Mouse (Mus musculus): ENCODE measurements around the gene Cox11.

The Cox11 gene

DNA sequence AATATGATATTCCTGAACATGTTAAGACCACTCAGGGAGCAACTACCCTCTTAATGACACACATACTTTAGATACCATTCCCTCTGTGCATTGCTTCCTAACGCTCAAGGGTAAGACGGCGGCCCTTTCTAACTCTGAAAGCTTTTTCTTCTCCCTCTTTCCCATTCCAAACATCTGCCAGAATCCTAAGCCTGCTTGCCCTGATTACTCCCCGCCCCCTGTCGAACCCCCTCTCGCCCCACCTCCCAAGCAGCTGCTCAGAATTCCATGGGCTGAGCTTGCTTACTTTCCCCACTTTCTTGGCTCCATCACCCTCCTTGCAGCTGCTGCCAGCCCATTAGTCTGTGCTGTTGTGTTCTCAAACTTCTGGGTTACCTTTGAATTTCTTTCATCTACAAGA is 27.2 kb downstream of the Cox11 start:
- DNase-seq, result peak; percentile 28

DNA sequence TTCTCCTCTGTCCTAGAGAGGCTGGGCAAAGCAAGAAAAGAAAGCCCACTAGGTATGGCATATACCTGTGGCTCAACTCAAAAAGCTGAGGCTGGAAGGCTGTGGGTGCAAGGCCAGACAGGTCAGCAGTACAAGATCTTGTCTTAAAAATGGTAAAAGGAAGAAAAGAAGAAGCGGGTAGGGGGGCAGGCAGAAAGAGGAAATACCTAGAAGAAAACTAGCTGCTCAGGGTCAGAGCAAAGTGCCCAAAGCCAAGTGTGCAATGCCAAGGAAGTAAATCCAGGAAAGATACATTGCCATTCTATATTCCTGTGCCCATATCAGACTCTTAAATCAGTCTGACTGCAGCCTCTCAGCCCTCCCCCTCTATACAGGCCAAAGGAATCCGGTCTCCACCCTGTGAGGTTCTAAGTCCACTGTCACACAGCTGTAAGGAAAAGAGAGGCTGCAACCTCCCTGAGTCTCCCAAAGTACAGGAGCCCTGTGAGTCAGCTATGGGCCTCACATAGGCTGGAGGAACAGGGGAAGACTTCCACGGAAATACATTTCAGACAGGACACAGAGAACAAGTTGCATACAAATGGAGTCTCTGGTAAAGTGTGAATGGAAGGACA is 28.3 kb downstream of the Cox11 start:
- DNase-seq, result no peak

DNA sequence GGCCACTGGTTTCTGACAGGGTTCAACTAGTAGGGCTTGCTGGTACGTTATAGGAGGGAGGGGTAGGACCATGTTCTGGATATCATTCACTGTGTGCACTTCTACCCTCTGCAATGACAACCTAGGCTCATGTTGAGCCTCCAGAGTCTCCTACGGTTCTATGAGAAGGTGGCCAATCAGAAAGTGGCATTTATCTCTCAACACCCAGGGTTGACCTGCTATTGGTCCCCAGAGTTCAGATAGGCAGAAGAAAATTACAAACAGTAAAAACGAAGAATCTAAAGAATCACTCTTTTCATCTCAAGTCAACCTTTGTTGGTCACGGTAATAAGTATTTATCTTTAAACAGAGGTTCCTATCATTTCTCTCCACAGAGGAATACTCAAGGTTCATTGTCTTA is 28.9 kb downstream of the Cox11 start:
- DNase-seq, result no peak

DNA sequence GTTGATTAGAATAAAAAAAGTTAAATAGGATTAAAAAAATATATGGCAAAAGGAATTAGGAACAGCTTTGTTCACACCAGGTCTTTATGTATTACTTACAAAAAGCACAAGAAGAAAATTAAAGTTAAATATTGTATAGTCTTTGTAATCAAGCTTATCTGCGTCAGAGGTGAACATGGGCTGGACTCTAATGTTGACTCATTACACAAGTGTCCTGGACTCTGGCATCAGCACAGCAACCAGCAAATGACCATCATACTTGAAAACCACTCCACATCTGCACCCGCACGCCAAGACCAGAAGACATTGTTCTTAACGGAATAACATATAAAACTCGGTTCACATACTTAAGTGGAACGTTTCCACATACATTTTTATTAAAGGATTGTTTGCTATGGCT is 29.4 kb downstream of the Cox11 start:
- no peak for DNase-seq

DNA sequence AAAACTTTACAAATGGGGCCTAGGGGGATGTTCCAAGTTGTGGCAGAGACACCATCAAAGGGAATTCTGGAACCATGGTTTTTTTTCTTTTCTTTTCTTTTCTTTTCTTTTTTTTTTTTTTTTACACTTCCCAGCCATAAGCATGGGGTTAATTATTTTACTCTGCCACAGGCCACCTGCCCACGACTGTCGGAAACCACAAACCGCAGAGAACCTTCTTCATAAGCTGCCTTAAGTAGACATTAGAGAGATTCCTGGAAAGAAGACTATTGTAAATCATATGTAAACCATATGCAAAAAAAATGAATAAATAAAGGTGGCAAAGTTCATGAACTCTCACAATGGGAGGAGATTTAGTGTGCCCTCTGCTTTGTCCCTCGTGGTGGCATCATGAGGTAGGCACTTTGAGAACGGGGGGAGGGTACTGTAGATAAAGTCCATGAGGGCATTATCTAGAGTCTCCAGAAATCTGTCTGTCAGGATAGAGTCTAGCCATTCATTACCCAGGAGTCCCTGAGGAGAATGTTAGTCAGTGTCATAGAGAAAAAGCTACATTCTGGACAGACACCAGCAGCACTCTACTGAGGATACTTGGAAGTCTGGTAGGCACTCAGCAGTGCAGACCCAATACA is 37.6 kb downstream of the Cox11 start:
- no peak for DNase-seq

DNA sequence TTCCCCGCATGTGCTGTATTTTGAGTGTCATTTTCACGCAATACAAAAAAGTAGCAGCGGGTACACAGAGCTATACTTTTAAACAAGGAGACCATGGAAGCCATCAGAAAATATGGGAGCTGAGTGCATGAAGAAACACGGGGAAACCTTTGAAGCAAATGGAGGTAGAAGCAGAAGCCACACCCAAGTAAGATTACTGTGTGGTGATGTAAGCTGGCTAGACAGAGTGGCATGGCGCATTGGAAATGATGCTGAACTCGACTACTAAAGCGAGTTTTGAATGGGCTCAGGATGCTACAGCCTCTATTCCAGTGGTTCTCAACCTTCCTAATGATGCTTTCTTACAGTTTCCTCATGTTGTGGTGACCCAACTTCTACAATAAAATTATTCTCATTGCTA is 39.1 kb downstream of the Cox11 start:
- no peak for DNase-seq

DNA sequence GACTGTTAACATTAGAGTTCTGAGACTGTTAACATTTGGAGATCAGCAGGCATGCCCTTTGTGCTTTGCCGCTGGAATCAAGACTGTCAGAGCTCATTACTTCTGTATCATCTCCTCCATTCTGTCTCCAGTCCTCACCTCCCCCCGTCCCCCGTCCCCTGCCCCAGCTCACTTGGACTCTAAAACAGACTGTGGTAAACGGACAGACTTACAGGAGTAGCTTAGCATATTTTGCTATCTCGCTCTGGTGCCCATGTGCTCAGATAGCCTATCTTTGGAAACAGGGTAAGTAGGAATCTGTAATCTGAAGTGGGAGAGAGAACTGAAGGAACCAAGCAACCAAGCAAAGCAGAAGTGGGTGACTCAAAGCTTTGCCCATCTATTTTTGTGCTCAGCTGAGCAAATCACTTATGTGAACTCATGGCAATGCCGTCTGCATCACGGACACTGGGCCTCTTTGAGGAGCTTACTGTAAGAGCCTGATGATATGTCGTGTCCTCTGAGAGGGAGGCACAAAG is 39.9 kb downstream of the Cox11 start:
- no peak for DNase-seq

DNA sequence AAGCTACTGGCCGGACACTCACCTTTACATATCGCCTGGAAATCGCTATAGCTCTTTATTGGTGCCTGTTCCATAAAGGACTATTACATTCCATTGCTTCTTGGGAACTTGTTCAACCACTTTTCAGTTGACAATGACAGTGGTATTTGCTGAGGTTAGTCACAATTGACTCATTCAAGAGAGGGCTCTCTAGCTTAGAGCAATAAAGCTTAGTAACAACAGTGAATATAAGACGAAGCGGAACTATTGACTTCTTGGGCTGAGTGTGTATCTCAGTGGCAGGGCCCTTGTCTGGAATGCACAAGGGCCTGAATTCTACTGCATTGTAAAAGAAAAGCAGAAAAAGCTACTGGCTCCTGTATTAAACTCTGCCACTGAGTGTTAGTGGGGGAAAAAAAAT is 40.6 kb downstream of the Cox11 start:
- DNase-seq, result no peak

DNA sequence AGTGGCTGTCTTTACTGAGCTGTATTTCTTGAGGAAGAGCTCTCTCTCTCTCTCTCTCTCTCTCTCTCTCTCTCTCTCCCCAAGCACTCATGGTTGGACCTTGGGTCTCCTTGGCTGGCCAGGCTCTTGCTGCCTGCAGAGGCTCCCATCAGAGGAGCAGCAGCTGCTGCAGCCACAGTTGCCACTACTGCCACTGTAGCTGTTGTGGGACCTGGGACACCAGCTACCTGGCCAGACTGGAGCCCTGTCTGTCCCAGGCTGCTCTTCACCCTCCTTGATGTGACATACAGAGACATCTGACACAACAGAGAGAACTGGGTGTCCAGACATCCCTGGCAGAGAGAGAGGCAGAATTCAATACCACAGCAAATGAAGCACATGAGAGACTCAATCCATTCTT is 43.2 kb downstream of the Cox11 start:
- no peak for DNase-seq

DNA sequence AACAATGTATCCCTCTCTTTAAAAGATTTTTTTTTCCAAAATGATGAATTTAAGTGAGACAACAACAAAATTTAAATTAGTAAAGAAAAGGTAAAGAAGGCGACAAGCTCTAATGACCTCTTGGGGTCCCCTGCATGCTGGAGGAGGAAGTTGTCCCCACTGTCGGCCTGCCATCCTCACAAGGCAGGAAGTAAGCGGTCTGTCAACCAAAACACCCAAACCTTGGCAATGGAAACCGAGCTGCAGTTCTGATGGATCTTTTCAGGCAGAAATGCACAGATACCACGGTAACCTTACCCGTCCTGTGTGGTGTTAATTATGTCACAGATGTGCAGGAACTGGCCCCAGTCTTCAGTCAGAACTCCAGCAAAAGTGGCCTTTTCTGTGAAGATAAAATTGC is 46.8 kb downstream of the Cox11 start:
- no peak for DNase-seq

DNA sequence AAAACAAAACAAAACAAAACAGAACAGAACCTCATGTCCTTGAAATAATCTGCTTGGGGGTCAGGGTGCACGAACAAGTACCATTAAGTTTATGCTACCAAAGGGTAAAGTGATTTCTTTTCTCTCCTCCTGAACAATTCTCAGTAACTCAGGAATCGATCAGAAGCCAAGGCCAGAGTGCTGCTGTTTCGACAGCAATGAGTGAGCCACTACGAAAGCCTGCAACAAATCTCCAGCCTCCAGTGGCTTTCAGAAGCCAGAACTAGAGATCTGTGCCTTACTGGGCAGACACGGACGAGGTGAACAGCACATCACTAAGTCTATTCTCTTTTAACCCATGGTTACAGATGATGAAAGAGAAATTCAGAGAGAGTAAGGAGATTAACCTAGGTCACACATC is 47.2 kb downstream of the Cox11 start:
- DNase-seq, result no peak

DNA sequence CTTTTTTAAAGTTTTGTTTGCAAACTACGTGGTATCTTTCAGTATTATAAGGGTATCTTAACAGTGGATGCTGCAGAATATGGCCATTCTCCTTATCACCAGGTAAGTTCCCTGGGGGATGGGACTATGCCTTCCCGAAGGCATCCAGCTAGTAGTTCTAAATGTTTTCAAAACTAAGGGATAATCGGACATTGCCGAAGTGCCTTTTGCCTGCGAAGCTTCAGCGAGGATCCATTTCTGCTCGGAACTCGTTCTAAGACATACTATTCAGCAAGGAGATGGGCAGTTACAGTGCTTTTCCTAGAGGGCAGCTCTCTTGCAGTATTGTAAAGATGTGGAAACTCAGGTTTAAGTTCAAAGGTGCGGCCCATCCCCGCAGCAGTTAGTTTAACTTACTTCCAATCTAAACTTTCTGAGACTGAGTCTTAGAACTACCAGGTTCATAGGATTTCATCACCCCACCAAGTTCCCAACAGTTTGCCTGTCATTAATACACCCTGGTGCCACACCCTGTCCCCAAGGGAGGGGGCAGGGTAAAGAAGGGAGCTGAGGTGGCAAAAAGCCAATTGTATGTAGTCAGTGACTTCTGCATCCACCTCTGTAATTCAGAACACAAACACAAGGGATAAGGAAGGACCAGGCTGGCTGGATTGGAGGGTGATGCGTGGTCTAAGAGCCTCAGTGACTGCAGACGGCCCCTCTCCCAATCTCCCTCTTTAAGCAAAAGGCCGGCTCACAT is 48.5 kb downstream of the Cox11 start:
- no peak for DNase-seq

DNA sequence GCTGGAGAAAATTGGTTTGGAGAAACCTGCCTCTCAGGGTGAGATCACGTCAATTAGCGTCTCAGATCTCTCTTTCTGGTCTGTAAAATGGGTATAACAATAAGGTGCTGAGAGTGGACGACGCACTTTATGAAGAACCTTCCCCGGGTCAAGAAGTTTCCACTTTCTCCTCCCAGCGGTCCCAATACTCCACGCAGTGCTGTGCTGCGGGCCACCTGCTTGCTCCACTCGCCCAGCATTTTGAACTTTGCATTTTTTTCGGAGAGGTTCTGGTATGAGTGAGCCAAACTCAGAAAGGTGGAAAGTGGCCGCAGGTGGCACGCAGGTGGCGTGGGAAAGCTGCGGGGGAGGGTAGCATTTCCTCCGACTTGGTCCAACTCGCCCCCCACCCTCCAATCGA is 49.1 kb downstream of the Cox11 start:
- DNase-seq, result no peak

DNA sequence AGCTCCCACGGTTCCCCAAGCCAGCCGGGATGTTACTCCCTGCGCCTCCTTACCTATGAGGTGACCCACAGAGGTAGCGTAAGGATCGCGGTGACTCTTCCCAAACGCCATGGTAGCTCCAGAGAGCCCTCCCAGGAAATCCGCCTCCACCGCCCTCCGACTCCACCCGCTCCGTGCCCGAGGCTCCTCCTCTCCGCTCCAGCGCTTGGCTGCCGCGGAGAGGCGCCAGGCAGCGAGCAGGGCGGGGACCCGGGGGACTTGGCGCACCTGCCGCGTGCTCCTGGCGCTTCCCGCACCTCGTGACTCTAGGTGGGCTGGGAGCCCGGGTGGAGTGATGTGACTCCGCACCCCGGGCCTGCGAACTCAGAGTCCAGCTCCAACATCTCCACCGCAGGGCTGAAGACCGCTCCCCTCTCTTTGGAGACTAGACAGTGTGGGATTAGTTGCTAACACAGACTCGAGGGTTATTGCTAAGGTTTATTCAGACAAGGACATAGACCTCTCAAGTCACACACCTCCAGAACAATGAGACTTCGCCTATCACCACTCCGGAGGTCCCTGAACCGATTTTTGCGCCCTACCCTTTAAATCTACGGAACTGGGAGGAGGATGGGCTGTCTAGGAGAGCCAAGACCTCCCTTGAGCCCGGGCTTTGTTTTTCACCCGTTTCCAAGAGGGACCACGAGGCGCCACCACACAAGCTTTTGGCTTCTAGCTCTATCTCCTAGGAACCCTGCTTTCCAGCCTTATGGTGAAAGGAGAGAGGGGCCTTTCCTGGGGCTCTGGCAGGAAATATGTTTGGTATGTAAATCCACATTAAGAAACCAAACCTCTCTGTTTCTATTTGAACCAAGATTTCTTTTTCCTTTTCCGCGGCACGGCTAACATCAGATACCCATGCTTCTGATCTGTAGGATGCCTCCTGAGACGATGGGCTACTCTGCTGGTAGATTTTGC is 49.8 kb downstream of the Cox11 start, which contains the start of gene Tom1l1:
TSS of gene Tom1l1 (minus strand) at position 907 of the 957 bp plus-strand sequence.
- DNase-seq, result peak; percentile 75

DNA sequence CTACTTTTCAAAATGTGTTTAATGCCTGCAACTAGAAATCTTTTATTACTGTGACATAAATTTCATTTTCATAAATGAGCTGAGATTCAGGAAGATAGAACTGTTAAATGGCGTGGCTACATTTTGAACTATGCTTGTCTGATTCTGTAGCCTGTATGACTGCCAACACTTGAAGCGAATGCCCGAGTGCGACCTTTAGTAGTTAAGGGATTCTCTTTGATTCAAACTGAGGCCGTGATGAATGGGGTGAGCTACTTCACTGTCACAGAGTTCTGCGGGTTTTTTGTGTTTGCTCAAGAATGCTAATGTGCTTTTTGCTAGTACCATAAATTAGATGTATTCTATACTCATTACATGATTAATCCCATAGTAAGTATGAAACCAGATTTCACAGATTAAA is 52.4 kb downstream of the Cox11 start:
- DNase-seq, result no peak

DNA sequence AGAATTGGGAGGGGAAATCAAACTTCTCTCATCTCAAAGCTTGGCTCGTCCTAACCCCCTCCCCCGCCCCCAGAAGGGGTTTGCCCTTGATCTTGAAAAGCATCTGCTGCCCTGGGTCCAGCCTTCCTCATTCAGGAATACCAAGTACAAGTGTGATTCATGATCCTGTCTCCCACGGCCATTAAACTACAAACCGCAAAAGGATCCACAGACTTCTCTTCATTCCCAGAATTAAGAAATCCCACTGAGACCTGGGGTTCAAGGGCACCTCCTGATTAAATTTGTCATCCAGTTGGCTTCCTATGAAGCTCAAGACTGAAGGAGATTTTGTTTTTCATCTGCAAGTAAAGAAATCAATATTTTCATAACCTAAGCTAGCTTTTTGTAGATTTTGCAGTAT is 56.2 kb downstream of the Cox11 start:
- DNase-seq, result no peak

All from right cerebral cortex, postnatal 4 days (tissue).